Comparison of ENCODE assay signal across 8 mouse cellular contexts in the genomic region with DNA sequence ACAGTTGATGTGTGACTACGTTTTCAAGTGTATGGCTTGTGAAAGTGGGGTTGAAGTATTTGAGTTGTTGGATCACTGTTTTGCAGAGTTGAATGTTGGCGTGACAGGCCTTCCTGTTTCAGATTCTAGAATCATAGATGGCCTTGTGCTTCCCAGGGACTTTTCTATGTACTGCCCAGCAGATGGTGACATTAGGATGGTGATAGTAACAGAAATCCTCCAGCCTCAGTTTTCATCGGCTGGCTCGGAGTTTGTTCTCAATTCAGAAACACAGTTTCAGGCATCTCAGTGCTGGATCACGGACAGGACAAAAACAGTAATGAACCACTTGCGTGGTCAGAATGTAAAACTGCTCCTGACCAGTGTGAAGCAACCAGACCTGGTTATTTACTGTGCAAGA. TPM values are rescaled to one million over a fixed set of nuclear protein-coding genes. Genes with fewer than 3 reads are reported as not detected.
A peak's percentile ranks its signal among the peaks of the same experiment; 100 is the strongest.
DNase-seq lines count a peak whose midpoint lies in the region; ATAC-seq and TF ChIP-seq lines count a peak whose summit lies in the region.

No protein-coding gene starts in this region.

- H3K4me3 ChIP-seq in lung, postnatal 0 days (ENCODE audit: low read depth, low read length): no peak overlapping the region
- H3K4me3 ChIP-seq in embryonic facial prominence, embryonic 10.5 days: peak overlapping the region; percentile 83
- H3K4me3 ChIP-seq in midbrain, postnatal 0 days (ENCODE audit: low read depth, low read length): no peak overlapping the region
- H3K4me3 ChIP-seq in thymus, adult 2 months (ENCODE audit: control insufficient read depth, insufficient read depth, low read length): no peak overlapping the region

- no peaks in the 10 kb centered on the region for H3K9me3 ChIP-seq in lung, postnatal 0 days (ENCODE audit: low read length)
- H3K9me3 ChIP-seq in embryonic facial prominence, embryonic 10.5 days: no peaks in the 10 kb centered on the region
- H3K9me3 ChIP-seq in midbrain, postnatal 0 days (ENCODE audit: low read length): no peaks in the 10 kb centered on the region

- H3K4me1 ChIP-seq in lung, postnatal 0 days (ENCODE audit: insufficient read depth, low read depth, low read length): no peaks in the 10 kb centered on the region; the same call in 1 of the 2 replicates
- peaks cover 11% of the 10 kb centered on the region for H3K4me1 ChIP-seq in embryonic facial prominence, embryonic 10.5 days
- H3K4me1 ChIP-seq in midbrain, postnatal 0 days (ENCODE audit: insufficient read depth, low read length): no peaks in the 10 kb centered on the region
- no peaks in the 10 kb centered on the region for H3K4me1 ChIP-seq in thymus, adult 2 months (replicated peaks; ENCODE audit: control insufficient read depth, insufficient read depth, low read length)

- 59% methylated on average over 6 of the region's 6 CpGs for WGBS in lung, postnatal 0 days
- WGBS in embryonic facial prominence, embryonic 10.5 days: 86% methylated on average over 6 of the region's 6 CpGs
- WGBS in midbrain, postnatal 0 days: 71% methylated on average over 6 of the region's 6 CpGs
- WGBS in thymus, adult 2 months: 95% methylated on average over 6 of the region's 6 CpGs

- H3K27ac ChIP-seq in lung, postnatal 0 days (ENCODE audit: low read length): no peak overlapping the region
- H3K27ac ChIP-seq in embryonic facial prominence, embryonic 10.5 days (replicated peaks): no peak overlapping the region
- H3K27ac ChIP-seq in midbrain, postnatal 0 days (ENCODE audit: low read depth, low read length): peak overlapping the region; percentile 95; the same call in 1 of the 2 replicates
- H3K27ac ChIP-seq in thymus, adult 2 months (ENCODE audit: control insufficient read depth, insufficient read depth, low read length): no peak overlapping the region

- 0 out of 2 replicates have a peak, but pooled peaks have one; percentile 14 for TF ChIP-seq EP300 in lung, postnatal 0 days (IDR thresholded peaks at IDR 0.05)

- peak; percentile 24 for DNase-seq in embryo, embryonic 10.5 days (ENCODE audit: low spot score)
- no peak for DNase-seq in embryo, embryonic 10 days (ENCODE audit: low spot score)
- peak; percentile 46 for DNase-seq in lung, postnatal 0 days (ENCODE audit: low spot score)
- DNase-seq in lung, adult 18-20 months: no peak
- DNase-seq in embryonic facial prominence, embryonic 10.5 days (ENCODE audit: low spot score): no peak
- DNase-seq in midbrain, postnatal 0 days (ENCODE audit: low spot score): peak; percentile 65
- no peak for DNase-seq in thymus, adult 2 months

- no peak for ATAC-seq in lung, postnatal 0 days
- no peak for ATAC-seq in midbrain, postnatal 0 days (ENCODE audit: low FRiP score)
- no peak for ATAC-seq in CD4-positive, CD25-positive, alpha-beta regulatory T cell, adult 4 months

- TF ChIP-seq CTCF in lung, postnatal 0 days (IDR thresholded peaks at IDR 0.05): peak; percentile 43
- peak; percentile 70 for TF ChIP-seq CTCF in midbrain, postnatal 0 days (IDR thresholded peaks at IDR 0.05)
- TF ChIP-seq CTCF in thymus, adult 2 months (IDR thresholded peaks at IDR 0.05; ENCODE audit: borderline replicate concordance, control insufficient read depth, extremely low read depth, insufficient read depth, low read length, poor library complexity): no peak

- no peak for TF ChIP-seq POLR2A in thymus, adult 2 months (IDR thresholded peaks at IDR 0.05; ENCODE audit: control insufficient read depth, extremely low read depth, insufficient read depth, low read length, poor library complexity)

- H3K36me3 ChIP-seq in lung, postnatal 0 days (ENCODE audit: insufficient read depth, low read length): no peaks in the 10 kb centered on the region
- H3K36me3 ChIP-seq in embryonic facial prominence, embryonic 10.5 days (replicated peaks): peaks cover 8% of the 10 kb centered on the region
- H3K36me3 ChIP-seq in midbrain, postnatal 0 days (ENCODE audit: insufficient read depth, low read length): no peaks in the 10 kb centered on the region
- H3K36me3 ChIP-seq in thymus, adult 2 months (ENCODE audit: control insufficient read depth, insufficient read depth, low read length): no peaks in the 10 kb centered on the region

- no peak overlapping the region for H3K4me2 ChIP-seq in lung, postnatal 0 days (replicated peaks; ENCODE audit: low read depth, low read length)
- H3K4me2 ChIP-seq in midbrain, postnatal 0 days (ENCODE audit: low read depth, low read length, poor library complexity, severe bottlenecking): no peak overlapping the region

- H3K9ac ChIP-seq in lung, postnatal 0 days (replicated peaks; ENCODE audit: low read depth): no peak overlapping the region
- no peak overlapping the region for H3K9ac ChIP-seq in midbrain, postnatal 0 days (replicated peaks; ENCODE audit: low read length, poor library complexity, severe bottlenecking)

- H3K27me3 ChIP-seq in lung, postnatal 0 days (replicated peaks; ENCODE audit: insufficient read depth, low read length): no peaks in the 10 kb centered on the region
- no peaks in the 10 kb centered on the region for H3K27me3 ChIP-seq in embryonic facial prominence, embryonic 10.5 days (replicated peaks; ENCODE audit: low read depth, poor library complexity, severe bottlenecking)
- H3K27me3 ChIP-seq in midbrain, postnatal 0 days (ENCODE audit: insufficient read depth, low read length): no peaks in the 10 kb centered on the region
- no peaks in the 10 kb centered on the region for H3K27me3 ChIP-seq in thymus, adult 2 months (ENCODE audit: control insufficient read depth, insufficient read depth, low read length)

RNA-seq across cellular contexts. Expression of a gene that starts 1.1 kb away (rescaled TPM):
- 3.1 and 3.2 TPM in 2 replicates for polyA plus RNA-seq in lung, postnatal 0 days (2015; fragmentation: Nextera tagmentation; extraction: Ambion mirVana)
- polyA plus RNA-seq in embryonic facial prominence, embryonic 10.5 days (2016; fragmentation: Nextera tagmentation; extraction: Ambion mirVana): 6.7 and 8.0 TPM in 2 replicates
- 3.8 and 6.0 TPM in 2 replicates for total RNA-seq in midbrain, postnatal 0 days (2014; rRNA removed)
- polyA plus RNA-seq in midbrain, postnatal 0 days (2015; fragmentation: Nextera tagmentation; extraction: Ambion mirVana): 1.5 and 2.7 TPM in 2 replicates
- polyA plus RNA-seq in CD4-positive, CD25-positive, alpha-beta regulatory T cell, adult 4 months (2017; shearing (Covaris generic)): 1 to 10 TPM; 1.5 to 2.0 TPM
- 1.5 TPM in 2 replicates for polyA plus RNA-seq in thymus, adult 2 months (2012; rRNA removed)

Comparison
In these comparisons a context has a peak if more than half of its experiments do, and no peak if none do; other contexts are left out.
1. DNase-seq: peak in embryo, embryonic 10.5 days (single experiment), lung, postnatal 0 days (single experiment) and midbrain, postnatal 0 days (single experiment); none in embryo, embryonic 10 days (single experiment), lung, adult 18-20 months (0 of 2), embryonic facial prominence, embryonic 10.5 days (single experiment) and thymus, adult 2 months (single experiment).